Mouse (Mus musculus) lung, adult 2 months (tissue): ENCODE data around the gene Nup214. TPM values are rescaled to one million over a fixed set of nuclear protein-coding genes. Genes with fewer than 3 reads are reported as not detected.

ENCODE experiments used
- DNase-seq: peaks from one replicate; pipeline ENCODE4 v3.0.0; 2022
- H3K4me1 ChIP-seq: fragments of 200-500 bp; 2 replicates; pipeline ENCODE4 v1.6.1; 2011; ENCODE audit warnings: low read length; ENCODE audit not compliant: control insufficient read depth, insufficient read depth
- H3K4me3 ChIP-seq: fragments of 200-500 bp; replicated peaks from 2 replicates; pipeline ENCODE3; 2011; ENCODE audit warnings: low read depth, mild to moderate bottlenecking, control low read depth, low read length; ENCODE audit errors: extremely low read depth
- CTCF ChIP-seq: fragments of 200-500 bp; IDR thresholded peaks from 2 replicates; pipeline ENCODE4 v1.5.1; 2011; ENCODE audit warnings: mild to moderate bottlenecking, low read length, control low read depth; ENCODE audit not compliant: insufficient read depth
- POLR2A ChIP-seq: fragments of 200-500 bp; IDR thresholded peaks from 2 replicates; pipeline ENCODE4 v1.6.1; 2011; ENCODE audit warnings: low read depth, mild to moderate bottlenecking, control low read depth, low read length, borderline replicate concordance; ENCODE audit errors: extremely low read depth
- WGBS: fragments of 180-500 bp; shearing (Covaris S2); methylation state at CpG from one replicate; pipeline ENCODE4 v1.1.7; 2018; 5-methylcytosine and 5-hydroxymethylcytosine counted together
- polyA plus RNA-seq: library from polyadenylated mRNA; depleted of rRNA; stranded (reverse); fragments of >200 nt; gene quantifications from 2 replicates; pipeline ENCODE4 v1.2.3, GENCODE M21; 2012

The Nup214 gene
- polyA plus RNA-seq, 1 experiment = 35.1 TPM

DNA sequence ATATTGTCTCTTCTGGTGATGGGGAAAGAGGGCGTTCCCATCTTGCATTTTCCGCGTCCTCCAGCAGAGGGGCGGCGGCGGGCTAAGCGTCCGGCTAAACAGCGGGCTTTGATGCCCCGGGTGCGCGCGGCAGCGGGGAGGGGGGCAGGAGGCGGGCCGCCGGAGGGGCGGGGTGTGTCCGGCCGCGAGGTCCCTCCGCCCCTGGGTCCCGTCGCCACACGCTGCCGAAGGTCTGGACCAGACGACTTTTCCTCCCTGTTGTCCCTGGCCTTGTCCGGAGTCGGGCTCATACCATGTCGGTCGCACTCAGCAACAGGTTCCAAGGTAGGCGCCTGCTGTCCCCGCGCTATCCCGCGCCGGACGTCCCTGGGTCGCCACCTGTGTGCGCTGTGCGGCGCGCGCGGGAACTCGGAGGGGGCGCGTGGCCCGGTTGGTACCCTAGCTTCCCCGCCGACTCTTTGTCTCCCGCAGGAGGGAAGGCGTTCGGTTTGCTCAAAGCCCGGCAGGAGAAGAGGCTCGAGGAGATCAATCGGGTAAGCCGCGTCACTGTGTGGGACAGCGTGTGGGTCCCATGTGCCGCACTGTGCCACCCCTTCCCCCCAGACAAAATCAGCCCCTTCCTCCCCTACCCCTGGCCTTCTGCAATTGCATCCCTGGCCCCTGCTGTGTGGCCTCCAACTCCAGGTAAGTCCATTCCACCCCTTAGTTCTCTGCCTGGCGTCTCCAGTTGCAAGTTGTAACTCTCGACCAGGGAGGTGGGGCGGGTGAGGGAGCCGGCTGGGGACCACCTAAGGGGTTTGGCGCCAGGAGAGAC lies 24.0 kb upstream of the Nup214 start, which contains the start of gene Aif1l:
TSS of gene Aif1l (plus strand) at position 82 of the 814 bp plus-strand sequence.
- TF ChIP-seq POLR2A (no peak), CTCF (no peak)
- H3K4me3 ChIP-seq = peak within 1 kb of the TSS; percentile 64
- DNase-seq = peak; percentile 34
- under 1% methylated on average over 63 of the region's 66 CpGs for WGBS
- H3K4me1 ChIP-seq = 0 out of 2 replicates have a peak, but pooled peaks cover 4% of the 10 kb centered on the region

- Histone ChIP-seq H3K4me3 (no peak overlapping the region), H3K4me1 (0 out of 2 replicates have a peak, but pooled peaks cover 4% of the 10 kb centered on the region)
- no peak for DNase-seq
Measured at GRCm38 (mm10) chr2:31950966-31951365, 23.3 kb upstream of the Nup214 start.

DNA sequence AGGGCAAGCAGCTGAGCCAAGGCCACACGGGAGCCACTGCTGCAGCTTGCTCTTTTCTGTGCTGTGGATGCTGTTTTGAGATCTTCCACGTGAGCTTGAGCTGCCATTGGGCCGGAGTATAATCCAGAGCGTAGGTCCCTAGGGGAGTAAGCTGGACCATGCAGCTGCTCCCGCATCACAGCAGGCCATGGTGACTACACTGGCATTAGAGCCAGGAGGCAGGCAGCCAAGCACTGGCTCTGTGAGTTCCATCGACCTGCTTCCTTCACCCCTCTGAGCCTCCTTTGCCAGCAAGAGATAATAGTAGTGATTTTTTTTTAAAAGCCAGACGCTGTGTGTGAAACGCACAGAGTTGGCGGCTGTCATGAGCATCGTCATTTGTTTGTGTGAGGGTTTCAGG lies 22.0 kb upstream of the Nup214 start:
- DNase-seq = no peak
- H3K4me3 ChIP-seq = no peak overlapping the region
- TF ChIP-seq POLR2A = no peak
- no peak for TF ChIP-seq CTCF
- H3K4me1 ChIP-seq = 0 out of 2 replicates have a peak, but pooled peaks cover 4% of the 10 kb centered on the region
- WGBS = 81% methylated on average over 10 of the region's 10 CpGs

More at GRCm38 (mm10) chr2:31950966-31951365, 23.3 kb upstream of the Nup214 start:
- WGBS = 39% methylated on average over 9 of the region's 9 CpGs
- no peak for TF ChIP-seq CTCF
- TF ChIP-seq POLR2A = no peak

DNA sequence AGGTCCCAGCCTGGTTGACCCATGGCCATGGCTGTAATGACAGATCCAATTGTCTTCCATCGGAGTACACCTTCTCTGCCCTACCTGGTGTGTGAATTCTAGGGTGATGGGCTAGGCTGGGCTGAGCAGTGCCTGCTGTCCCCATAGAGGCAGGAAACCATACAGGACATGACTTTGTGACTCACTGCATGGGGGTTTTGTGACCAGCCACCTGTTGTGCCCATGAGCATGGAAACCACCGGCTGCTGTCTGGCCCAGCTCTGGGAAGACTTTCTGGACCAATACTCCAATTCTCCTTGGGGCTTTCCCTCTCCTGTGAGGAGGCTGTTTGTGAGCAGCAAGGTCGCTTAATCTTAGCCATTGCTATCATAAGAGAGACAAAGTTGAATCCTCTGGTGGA lies 21.5 kb upstream of the Nup214 start:
- H3K4me1 ChIP-seq = 0 out of 2 replicates have a peak, but pooled peaks cover 4% of the 10 kb centered on the region
- no peak for TF ChIP-seq CTCF
- no peak for TF ChIP-seq POLR2A
- H3K4me3 ChIP-seq = no peak overlapping the region
- WGBS = 84% methylated on average over 3 of the region's 3 CpGs
- DNase-seq = no peak

DNA sequence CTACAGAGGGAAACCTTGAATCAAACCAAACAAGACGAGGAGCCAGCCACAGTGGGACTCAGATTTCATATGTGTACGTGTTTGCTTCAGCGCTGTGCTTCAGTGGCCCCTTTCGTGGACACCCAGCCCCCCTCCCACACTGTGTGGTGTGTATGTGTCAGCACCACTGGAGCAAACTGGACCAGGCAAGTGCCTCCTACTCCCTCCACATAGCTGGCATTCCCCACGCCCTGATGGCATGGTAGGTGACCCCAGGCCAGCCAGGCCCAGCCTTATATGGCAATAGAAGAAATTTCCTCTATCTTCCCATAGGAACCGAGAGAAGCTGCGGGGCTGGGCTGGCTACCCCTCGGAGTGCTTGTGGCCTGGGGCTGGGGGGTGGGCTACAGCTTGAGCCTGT lies 20.5 kb upstream of the Nup214 start:
- Histone ChIP-seq H3K4me1 (0 out of 2 replicates have a peak, but pooled peaks cover 4% of the 10 kb centered on the region), H3K4me3 (no peak overlapping the region)
- TF ChIP-seq CTCF (no peak), POLR2A (no peak)
- 76% methylated on average over 8 of the region's 8 CpGs for WGBS
- no peak for DNase-seq

- TF ChIP-seq POLR2A = no peak
- no peak for DNase-seq
- Histone ChIP-seq H3K4me3 (no peak overlapping the region), H3K4me1 (0 out of 2 replicates have a peak, but pooled peaks cover 4% of the 10 kb centered on the region)
- 90% methylated on average over 9 of the region's 9 CpGs for WGBS
Measured at GRCm38 (mm10) chr2:31954779-31955181, 19.5 kb upstream of the Nup214 start.

GRCm38 (mm10) chr2:31955686-31956085 lies 18.6 kb upstream of the Nup214 start:
- Histone ChIP-seq H3K4me3 (no peak overlapping the region), H3K4me1 (no peaks in the 10 kb centered on the region)
- WGBS = 81% methylated on average over 5 of the region's 5 CpGs
- TF ChIP-seq POLR2A (no peak), CTCF (no peak)
- no peak for DNase-seq

- WGBS = 81% methylated on average over 10 of the region's 10 CpGs
- no peak for DNase-seq
- Histone ChIP-seq H3K4me3 (no peak overlapping the region), H3K4me1 (no peaks in the 10 kb centered on the region)
- TF ChIP-seq CTCF (no peak), POLR2A (no peak)
Measured at GRCm38 (mm10) chr2:31957211-31957610, 17.0 kb upstream of the Nup214 start.

DNA sequence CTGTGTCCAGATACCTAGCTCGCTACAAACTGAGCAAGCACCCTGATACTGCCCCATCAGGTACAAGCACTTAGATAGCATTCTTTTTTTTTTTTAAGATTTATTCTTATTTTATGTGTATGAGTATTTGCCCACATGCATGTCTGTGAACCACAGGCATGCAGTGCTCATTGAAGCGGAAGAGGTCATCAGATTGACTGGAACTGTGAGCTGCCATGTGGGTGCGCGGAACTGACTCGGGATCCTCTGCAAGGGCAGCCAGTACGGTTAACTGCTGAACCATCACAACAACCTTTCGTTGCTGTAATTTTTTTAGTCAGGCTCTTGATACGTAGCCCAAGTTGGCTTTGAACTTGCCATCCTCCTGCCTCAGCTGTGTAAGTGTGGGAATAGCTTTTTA lies 13.2 kb upstream of the Nup214 start:
- no peak for TF ChIP-seq POLR2A
- TF ChIP-seq CTCF = no peak
- 93% methylated on average over 8 of the region's 8 CpGs for WGBS
- no peaks in the 10 kb centered on the region for H3K4me1 ChIP-seq
- H3K4me3 ChIP-seq = no peak overlapping the region
- DNase-seq = no peak

DNA sequence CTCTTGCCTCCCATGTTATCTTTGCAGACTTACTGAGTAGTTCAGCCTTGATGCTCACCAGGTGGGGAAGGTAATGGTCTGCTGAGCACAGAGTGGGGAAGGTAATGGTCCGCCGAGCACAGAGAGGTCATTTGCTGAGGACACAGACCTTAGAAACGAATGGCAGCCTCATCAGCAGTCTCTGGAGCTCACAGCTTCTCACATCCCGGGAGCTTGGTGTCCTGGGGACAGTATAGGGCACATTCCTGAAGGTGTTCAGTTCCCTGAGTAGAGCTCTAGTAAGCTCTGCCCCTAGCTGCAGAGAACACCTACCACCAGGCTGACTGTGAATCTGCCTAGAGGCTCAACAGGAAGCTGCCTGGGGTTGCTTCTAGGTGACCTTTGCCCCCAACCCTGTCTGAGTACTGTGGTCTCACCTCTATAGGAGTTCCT lies 12.4 kb upstream of the Nup214 start:
- no peak overlapping the region for H3K4me3 ChIP-seq
- WGBS = 75% methylated on average over 4 of the region's 4 CpGs
- no peaks in the 10 kb centered on the region for H3K4me1 ChIP-seq
- TF ChIP-seq POLR2A (no peak), CTCF (no peak)
- no peak for DNase-seq
